Mouse (Mus musculus) gastrocnemius, postnatal 14 days (tissue): ENCODE measurements at regions not wholly inside any gene's neighbourhood (a gene's known extent, or its start where the extent isn't known, plus 50 kb on each side); places are given as distances from the start of the nearest gene placed in this dataset.

Source experiments
- DNase-seq: peaks from one replicate; pipeline ENCODE4 v3.0.0; 2021; ENCODE audit warnings: mixed read lengths
- intact Hi-C: fragments of 180-260 bp; cut with DNase I; formaldehyde crosslinking; loops from one replicate; pipeline ENCODE4 v1.15.1; 2025; ENCODE audit warnings: low total_unique reads

GRCm38 (mm10) chr6:93285796-93286195, 342.5 kb upstream of the Adamts9 start:
- intact Hi-C loops, result no loop called here
- no peak for DNase-seq

GRCm38 (mm10) chr6:93281530-93281929, 338.2 kb upstream of the Adamts9 start:
- intact Hi-C loops, result no loop called here
- DNase-seq, result no peak

DNA sequence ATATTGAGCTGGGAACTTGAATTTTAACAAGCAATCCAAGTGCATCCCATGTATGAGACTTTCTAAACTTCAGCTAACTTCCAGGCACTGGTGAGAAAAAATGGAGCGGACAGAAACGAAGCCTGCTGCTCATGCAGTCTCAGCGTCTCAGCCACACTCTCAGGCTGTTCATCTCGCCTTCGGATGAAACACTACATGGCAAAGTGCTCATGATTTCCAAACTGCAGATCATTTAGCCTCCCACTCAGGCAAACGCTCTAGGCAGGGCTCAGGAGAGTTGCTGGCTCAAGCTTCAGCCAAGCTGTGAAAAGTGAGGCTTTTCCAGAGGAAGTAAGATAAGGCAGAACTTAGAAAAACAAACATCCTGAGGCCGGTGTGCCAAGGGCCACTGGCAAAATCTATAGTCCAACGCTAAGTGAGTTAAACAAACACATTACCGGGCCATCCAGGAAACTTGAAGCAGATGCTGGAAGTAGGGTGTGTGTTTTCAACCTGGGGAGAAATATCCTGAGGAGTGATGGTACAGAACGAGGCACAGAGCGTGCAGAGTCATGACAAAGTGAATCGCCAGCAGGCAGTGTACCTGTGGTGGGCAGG, 330.7 kb upstream of the Adamts9 start:
- peak; percentile 16 for DNase-seq
- intact Hi-C loops, result no loop called here

DNA sequence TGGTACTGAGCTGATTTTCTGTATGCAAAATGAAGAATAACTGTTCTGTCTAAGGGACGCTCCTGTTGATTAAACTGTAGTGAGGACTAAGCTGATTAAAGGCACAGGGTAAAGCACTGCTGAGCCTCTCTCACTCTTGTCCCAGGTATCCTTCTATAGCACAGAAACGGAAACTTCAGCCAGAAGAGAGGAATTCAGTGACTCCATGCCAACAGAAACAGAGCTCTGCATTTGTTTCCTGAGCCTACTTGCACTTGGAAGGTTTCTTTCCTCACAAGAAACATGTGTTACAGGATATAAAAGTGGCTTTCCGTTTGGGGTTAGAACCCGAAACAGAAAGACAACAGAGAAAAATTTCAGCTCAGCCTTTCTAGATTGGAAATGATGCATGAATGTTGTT, 328.9 kb upstream of the Adamts9 start:
- intact Hi-C loops, result no loop called here
- DNase-seq, result no peak

- intact Hi-C loops, result no loop called here
- no peak for DNase-seq
Measured at GRCm38 (mm10) chr6:93266826-93267225, 323.5 kb upstream of the Adamts9 start.

DNA sequence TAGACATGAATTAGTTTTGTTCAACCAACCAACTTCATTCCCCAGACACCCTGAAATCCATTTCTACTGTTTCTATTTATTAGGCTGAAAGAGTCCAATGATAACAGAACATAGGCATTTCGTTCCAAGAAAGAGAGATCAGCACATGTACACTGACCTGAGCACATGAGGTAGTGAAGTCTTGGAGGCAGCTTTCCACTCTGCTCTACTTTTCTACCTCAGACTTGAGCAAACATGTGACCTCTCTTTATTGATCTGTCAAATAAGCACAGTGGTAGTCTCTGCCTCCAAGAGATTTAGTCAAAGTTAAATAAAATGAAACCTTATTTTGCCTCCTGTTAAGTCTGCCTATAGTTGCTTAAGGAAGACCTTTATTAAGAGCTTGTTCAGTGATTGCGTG, 321.9 kb upstream of the Adamts9 start:
- DNase-seq, result no peak
- intact Hi-C loops, result no loop called here

GRCm38 (mm10) chr6:93260827-93261226, 317.5 kb upstream of the Adamts9 start:
- intact Hi-C loops, result no loop called here

DNA sequence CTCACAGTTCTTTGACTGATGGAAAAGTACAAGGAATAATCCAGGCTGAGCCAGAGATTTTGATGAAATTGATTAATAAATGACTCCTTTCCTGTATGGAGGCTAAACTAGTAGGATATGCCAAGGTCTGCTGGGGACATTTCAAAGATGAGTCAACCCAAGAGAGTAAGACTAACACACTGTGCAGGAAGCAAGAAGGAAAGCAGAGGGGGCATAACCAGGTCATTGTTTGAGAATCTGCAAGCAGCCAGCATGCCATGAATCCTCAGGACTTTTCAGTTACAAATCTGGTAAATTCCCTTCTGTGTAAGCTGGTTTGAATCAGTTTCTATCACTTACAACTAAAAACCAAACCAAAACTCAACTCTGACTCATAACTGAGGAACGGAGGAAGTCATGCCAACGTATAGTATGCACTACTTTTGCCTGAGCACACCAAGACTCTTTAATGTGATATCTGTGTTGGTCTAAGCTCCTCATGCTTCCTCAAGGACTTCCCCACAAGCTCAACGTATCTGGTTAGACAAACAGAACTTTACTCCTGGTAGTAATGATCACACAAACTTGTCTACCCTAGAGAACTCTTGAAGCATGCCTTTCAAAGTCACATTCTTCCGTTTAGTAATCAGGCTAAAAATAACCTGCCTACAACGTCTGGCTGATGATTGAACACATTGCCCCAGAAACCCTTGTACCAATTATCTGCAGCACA, 314.0 kb upstream of the Adamts9 start:
- DNase-seq, result no peak
- intact Hi-C loops, result no loop called here

More at GRCm38 (mm10) chr6:93260827-93261226, 317.5 kb upstream of the Adamts9 start:
- DNase-seq, result no peak

DNA sequence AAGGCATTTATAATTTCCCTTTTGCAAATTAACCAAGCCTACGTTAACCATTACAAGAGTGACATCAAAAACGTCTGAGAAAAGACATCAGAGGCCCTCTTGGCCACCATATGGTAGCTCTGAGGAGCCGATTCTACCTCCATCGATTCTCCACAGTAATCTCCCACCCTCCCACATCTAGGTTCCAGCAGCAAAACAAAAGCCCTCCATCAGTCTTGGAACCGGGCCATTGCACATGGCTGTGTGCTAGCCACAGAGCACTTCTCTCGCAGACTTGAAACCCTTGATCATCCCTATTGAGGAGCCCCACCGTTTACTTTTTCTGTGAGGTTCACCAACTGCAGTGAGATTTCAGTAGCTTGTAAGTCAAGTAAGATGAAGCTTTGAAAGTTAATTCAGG, 310.5 kb upstream of the Adamts9 start:
- intact Hi-C loops, result no loop called here
- no peak for DNase-seq

- no peak for DNase-seq
Measured at GRCm38 (mm10) chr6:93248973-93249372, 305.7 kb upstream of the Adamts9 start.

DNA sequence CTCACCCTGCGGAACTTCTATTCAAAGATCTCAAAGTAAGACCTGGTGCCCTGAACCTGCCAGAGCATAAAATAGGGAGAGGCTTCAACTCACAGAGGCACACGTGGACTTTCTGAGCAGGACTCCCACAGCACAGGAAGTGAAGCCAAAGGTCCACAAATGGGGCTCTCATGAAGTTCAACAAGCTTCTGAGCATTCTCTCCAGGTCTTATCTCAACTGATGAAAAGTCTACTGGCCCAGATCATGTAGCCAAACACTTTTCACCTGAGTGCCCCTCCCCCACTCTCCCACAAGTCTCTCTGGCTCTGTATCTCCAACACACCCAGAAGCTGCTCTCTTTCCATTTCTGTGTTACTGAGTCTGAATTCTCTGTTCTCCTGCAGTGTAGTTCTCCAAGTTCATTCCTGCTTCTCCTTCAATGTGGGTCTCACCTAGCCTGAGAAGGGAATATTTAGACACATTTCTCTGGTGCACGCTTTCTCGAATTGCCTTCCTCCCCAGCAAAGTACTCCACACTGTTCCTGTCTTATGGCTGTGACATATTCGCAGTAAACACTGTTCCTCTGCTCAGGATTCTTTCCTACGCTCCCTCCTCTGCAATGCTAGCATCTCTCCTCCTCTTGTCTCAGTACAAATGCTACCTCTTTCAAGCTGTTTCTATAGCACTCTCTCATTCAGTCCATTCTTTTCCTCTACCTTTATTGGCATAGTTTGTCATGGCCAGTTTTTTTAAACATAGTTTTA, 303.4 kb upstream of the Adamts9 start:
- intact Hi-C loops, result no loop called here
- no peak for DNase-seq

More at GRCm38 (mm10) chr6:93248973-93249372, 305.7 kb upstream of the Adamts9 start:
- intact Hi-C loops, result no loop called here

- DNase-seq, result no peak
- intact Hi-C loops, result no loop called here
Measured at GRCm38 (mm10) chr6:93235550-93235949, 292.3 kb upstream of the Adamts9 start.

GRCm38 (mm10) chr6:93232636-93233035, 289.3 kb upstream of the Adamts9 start:
- intact Hi-C loops, result no loop called here
- DNase-seq, result peak; percentile 11

DNA sequence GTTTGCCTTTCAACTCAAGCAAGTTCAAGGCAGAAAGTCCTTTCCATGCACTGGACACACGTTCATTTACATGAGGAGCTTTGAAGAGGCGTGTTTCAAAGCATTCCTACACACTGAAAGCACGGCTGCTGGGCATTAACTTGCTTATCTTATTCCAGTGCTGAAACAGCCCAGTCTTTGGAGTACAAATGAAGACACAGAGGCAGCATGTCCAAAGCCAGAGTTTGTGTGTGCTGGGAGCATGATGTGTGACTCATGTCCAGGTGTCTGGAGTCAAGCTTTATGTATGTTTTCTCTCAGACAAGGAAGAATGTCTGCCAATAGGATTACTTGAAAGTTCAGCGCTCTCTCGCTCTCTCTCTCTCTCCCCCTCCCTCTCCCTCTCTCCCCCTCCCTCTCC, 287.2 kb upstream of the Adamts9 start:
- DNase-seq, result no peak

GRCm38 (mm10) chr6:93229320-93229719, 286.0 kb upstream of the Adamts9 start:
- intact Hi-C loops, result no loop called here

More for the DNA sequence above, 287.2 kb upstream of the Adamts9 start:
- intact Hi-C loops, result no loop called here

GRCm38 (mm10) chr6:93223610-93224550, 280.6 kb upstream of the Adamts9 start:
- intact Hi-C loops, result no loop called here

More at GRCm38 (mm10) chr6:93229320-93229719, 286.0 kb upstream of the Adamts9 start:
- DNase-seq, result no peak

GRCm38 (mm10) chr6:93218015-93218593, 274.8 kb upstream of the Adamts9 start:
- DNase-seq, result peak; percentile 19
- intact Hi-C loops, result no loop called here

More at GRCm38 (mm10) chr6:93223610-93224550, 280.6 kb upstream of the Adamts9 start:
- no peak for DNase-seq

DNA sequence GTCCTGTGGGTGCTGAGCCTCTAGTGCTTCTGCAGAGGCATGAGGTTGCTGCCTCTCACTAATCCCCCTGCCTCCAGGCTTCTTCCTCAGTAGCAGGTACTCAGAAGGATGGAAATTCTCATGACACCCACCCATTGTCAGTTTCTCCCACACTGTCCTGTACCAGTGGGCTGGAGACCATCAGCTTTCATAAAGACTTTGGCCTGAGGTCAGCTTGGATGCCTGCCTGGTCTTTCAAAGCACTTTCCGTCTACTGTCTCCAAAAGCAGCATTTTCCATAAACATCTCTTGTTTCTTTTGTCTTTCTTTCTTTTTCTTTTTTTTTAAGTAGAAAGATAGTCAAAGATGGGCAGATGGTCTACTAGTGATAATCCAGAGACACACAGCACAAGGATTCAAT, 257.6 kb upstream of the Adamts9 start:
- DNase-seq, result no peak
- intact Hi-C loops, result no loop called here

GRCm38 (mm10) chr6:93194741-93195140, 251.4 kb upstream of the Adamts9 start:
- DNase-seq, result no peak
- intact Hi-C loops, result no loop called here
